Mouse (Mus musculus) ES-E14 (cell line): Measurements from ENCODE around the gene Pappa2.

Source experiments
- CHD2 ChIP-seq: IDR thresholded peaks from 2 replicates; pipeline ENCODE4 v1.6.1; 2014; ENCODE audit warnings: mild to moderate bottlenecking, low read depth, low read length, inconsistent platforms
- HCFC1 ChIP-seq: IDR thresholded peaks from 2 replicates; pipeline ENCODE4 v1.6.1; 2012; ENCODE audit warnings: low read length, inconsistent platforms, borderline replicate concordance; ENCODE audit not compliant: insufficient read depth
- MAFK ChIP-seq: IDR thresholded peaks from 2 replicates; pipeline ENCODE4 v1.6.1; 2014; ENCODE audit warnings: mild to moderate bottlenecking, low read depth, low read length, inconsistent platforms; ENCODE audit not compliant: insufficient read depth
- ZC3H11A ChIP-seq: IDR thresholded peaks from 2 replicates; pipeline ENCODE4 v1.6.1; 2012; ENCODE audit warnings: low read depth, mild to moderate bottlenecking, inconsistent platforms, low read length, borderline replicate concordance
- ZNF384 ChIP-seq: IDR thresholded peaks from 2 replicates; pipeline ENCODE4 v1.6.1; 2012; ENCODE audit warnings: low read depth, low read length, inconsistent platforms

DNA sequence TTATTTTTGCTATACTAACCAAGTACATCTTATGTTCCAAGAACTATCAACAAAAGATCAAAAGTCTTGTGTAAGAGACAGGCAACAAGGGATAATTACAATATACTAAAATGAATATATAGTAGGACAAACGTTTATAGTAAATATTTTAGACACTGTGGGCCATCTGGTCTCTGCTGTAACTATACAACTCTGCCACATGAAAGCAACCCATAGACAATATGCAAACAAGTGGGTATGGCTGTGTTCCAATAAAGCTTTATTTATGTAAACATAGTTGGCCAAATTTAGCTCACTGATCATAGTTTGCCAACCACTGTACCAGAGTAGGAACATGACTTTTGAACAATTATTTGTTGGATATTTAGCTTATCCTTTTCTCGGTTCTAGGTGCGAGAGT lies 50.9 kb downstream of the Pappa2 start:
- TF ChIP-seq ZNF384: no peak
- TF ChIP-seq CHD2: no peak
- TF ChIP-seq HCFC1: no peak
- TF ChIP-seq MAFK: no peak
- TF ChIP-seq ZC3H11A: no peak
